Mouse (Mus musculus): Measurements from ENCODE around the gene Gm20388. TPM values are rescaled to one million over a fixed set of nuclear protein-coding genes. Genes with fewer than 3 reads are reported as not detected.

Gm20388 gene
- polyA plus RNA-seq, 1 experiment from 2014 or later, result not detected

- Histone ChIP-seq H3K36me3 (ENCODE audit: control insufficient read depth, insufficient read depth, low read length) (no peaks in the 10 kb centered on the region), H3K4me2 (ENCODE audit: low read depth, low read length) (no peak overlapping the region), H3K4me3 (ENCODE audit: low read length) (no peak overlapping the region), H3K4me1 (replicated peaks; ENCODE audit: control insufficient read depth, insufficient read depth, low read length) (no peaks in the 10 kb centered on the region), H3K27ac (ENCODE audit: low read length) (no peak overlapping the region), H3K27me3 (ENCODE audit: control insufficient read depth, insufficient read depth, low read depth, low read length) (peaks cover 4% of the 10 kb centered on the region; the same call in 1 of the 2 replicates), H3K9ac (ENCODE audit: low read length) (no peak overlapping the region), H3K9me3 (ENCODE audit: control insufficient read depth, low read length) (no peaks in the 10 kb centered on the region)
- ATAC-seq (ENCODE audit: low read depth), result no peak
- 61% methylated on average over 8 of the region's 8 CpGs for WGBS
Measured at GRCm38 (mm10) chr8:122692152-122692551, 2781.5 kb downstream of the Gm20388 start.

DNA sequence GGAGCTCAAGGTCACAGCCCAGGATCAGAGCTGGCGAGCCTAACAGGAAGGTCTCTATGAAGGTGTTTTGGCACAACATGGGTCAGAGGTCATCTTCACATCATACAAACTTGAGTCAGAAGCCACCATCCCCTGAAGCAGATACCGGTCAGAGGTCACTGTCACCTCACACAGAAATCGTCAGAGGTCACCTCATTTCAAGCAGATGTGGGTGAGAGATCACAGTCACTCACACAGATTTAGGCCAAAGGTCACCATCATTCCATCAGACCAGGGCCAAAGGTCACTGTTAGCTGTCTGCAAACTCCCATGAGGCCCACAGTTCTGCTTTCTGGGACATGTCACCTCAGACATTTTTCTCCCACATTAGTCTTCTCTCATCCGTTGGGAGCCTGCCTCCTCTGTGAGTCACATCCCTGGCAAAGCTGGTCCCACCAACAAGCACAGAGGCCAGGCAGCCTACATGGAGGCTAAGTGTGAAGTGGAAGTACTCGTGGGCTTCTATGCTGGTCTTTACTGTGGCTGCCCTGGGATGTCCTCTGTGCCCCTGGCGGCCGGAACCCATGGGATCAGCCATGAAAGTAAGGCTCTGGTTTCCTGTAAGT is 2784.9 kb downstream of the Gm20388 start:
- H3K9ac ChIP-seq (ENCODE audit: low read length), result no peak overlapping the region
- H3K27ac ChIP-seq (ENCODE audit: low read length), result no peak overlapping the region
- H3K4me3 ChIP-seq (ENCODE audit: low read length), result no peak overlapping the region
- no peaks in the 10 kb centered on the region for H3K36me3 ChIP-seq (ENCODE audit: control insufficient read depth, insufficient read depth, low read length)
- H3K4me2 ChIP-seq (ENCODE audit: low read depth, low read length), result no peak overlapping the region
- H3K9me3 ChIP-seq (ENCODE audit: control insufficient read depth, low read length), result no peaks in the 10 kb centered on the region
- 60% methylated on average over 7 of the region's 7 CpGs for WGBS
- peaks cover 3% of the 10 kb centered on the region for H3K4me1 ChIP-seq (replicated peaks; ENCODE audit: control insufficient read depth, insufficient read depth, low read length)
- H3K27me3 ChIP-seq (ENCODE audit: control insufficient read depth, insufficient read depth, low read depth, low read length), result no peaks in the 10 kb centered on the region; the same call in 1 of the 2 replicates
- no peak for ATAC-seq (ENCODE audit: low read depth)

DNA sequence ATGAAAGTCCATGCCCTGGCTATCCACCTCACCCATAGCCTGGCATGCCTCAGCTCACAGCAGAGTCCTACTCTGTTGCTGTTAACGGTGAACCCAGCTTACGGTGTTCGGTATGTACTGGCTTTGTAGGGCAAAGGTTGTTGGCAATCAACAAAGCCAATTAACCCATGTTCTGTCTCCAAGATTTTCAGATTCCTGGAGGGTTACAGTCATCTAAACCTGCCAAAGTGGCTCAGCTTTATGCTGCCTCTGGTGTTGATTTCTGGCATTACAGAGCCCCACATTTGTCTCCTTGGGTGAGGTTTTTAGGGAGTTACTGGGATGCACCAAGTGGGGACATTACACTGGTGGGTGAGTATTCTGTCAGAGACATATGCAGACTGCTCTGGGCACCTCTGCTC is 2786.5 kb downstream of the Gm20388 start:
- Histone ChIP-seq H3K4me2 (ENCODE audit: low read depth, low read length) (no peak overlapping the region), H3K36me3 (ENCODE audit: control insufficient read depth, insufficient read depth, low read length) (no peaks in the 10 kb centered on the region), H3K9me3 (ENCODE audit: control insufficient read depth, low read length) (no peaks in the 10 kb centered on the region), H3K9ac (ENCODE audit: low read length) (no peak overlapping the region), H3K27me3 (ENCODE audit: control insufficient read depth, insufficient read depth, low read depth, low read length) (no peaks in the 10 kb centered on the region), H3K4me3 (ENCODE audit: low read length) (no peak overlapping the region), H3K27ac (ENCODE audit: low read length) (no peak overlapping the region), H3K4me1 (replicated peaks; ENCODE audit: control insufficient read depth, insufficient read depth, low read length) (peaks cover 3% of the 10 kb centered on the region)
- ATAC-seq (ENCODE audit: low read depth), result no peak
- 69% methylated on average over 3 of the region's 3 CpGs for WGBS

- Histone ChIP-seq H3K4me3 (ENCODE audit: low read length) (no peak overlapping the region), H3K9ac (ENCODE audit: low read length) (no peak overlapping the region), H3K4me1 (replicated peaks; ENCODE audit: control insufficient read depth, insufficient read depth, low read length) (peaks cover 3% of the 10 kb centered on the region), H3K36me3 (ENCODE audit: control insufficient read depth, insufficient read depth, low read length) (no peaks in the 10 kb centered on the region), H3K4me2 (ENCODE audit: low read depth, low read length) (no peak overlapping the region), H3K27me3 (ENCODE audit: control insufficient read depth, insufficient read depth, low read depth, low read length) (no peaks in the 10 kb centered on the region), H3K9me3 (ENCODE audit: control insufficient read depth, low read length) (no peaks in the 10 kb centered on the region), H3K27ac (ENCODE audit: low read length) (no peak overlapping the region)
- 71% methylated on average over 6 of the region's 6 CpGs for WGBS
- no peak for ATAC-seq (ENCODE audit: low read depth)
Measured at GRCm38 (mm10) chr8:122697586-122697985, 2786.9 kb downstream of the Gm20388 start.

GRCm38 (mm10) chr8:122698254-122698768 is 2787.7 kb downstream of the Gm20388 start:
- Histone ChIP-seq H3K27me3 (ENCODE audit: control insufficient read depth, insufficient read depth, low read depth, low read length) (no peaks in the 10 kb centered on the region), H3K9ac (ENCODE audit: low read length) (no peak overlapping the region)

GRCm38 (mm10) chr8:122699005-122699492 is 2788.4 kb downstream of the Gm20388 start, which contains the start of gene Cbfa2t3:
Cbfa2t3 (minus strand) TSS chr8:122699109.
- H3K9ac ChIP-seq (ENCODE audit: low read length), result 0 out of 2 replicates have a peak within 1 kb of the TSS, but pooled peaks have one; percentile 40
- 28% methylated on average over 13 of the region's 13 CpGs for WGBS
- H3K36me3 ChIP-seq (ENCODE audit: control insufficient read depth, insufficient read depth, low read length), result no peaks in the 10 kb centered on the region
- peak; percentile 77 for ATAC-seq (ENCODE audit: low read depth)
- 0 out of 2 replicates have a peak within 1 kb of the TSS, but pooled peaks have one; percentile 17 for H3K4me3 ChIP-seq (ENCODE audit: low read length)
- 0 out of 2 replicates have a peak within 1 kb of the TSS, but pooled peaks have one; percentile 6 for H3K4me2 ChIP-seq (ENCODE audit: low read depth, low read length)
- H3K9me3 ChIP-seq (ENCODE audit: control insufficient read depth, low read length), result no peaks in the 10 kb centered on the region
- peaks cover 3% of the 10 kb centered on the region for H3K4me1 ChIP-seq (replicated peaks; ENCODE audit: control insufficient read depth, insufficient read depth, low read length)
- H3K27ac ChIP-seq (ENCODE audit: low read length), result no peak within 1 kb of the TSS
- no peaks in the 10 kb centered on the region for H3K27me3 ChIP-seq (ENCODE audit: control insufficient read depth, insufficient read depth, low read depth, low read length)

More at GRCm38 (mm10) chr8:122698254-122698768, 2787.7 kb downstream of the Gm20388 start:
- Histone ChIP-seq H3K4me3 (ENCODE audit: low read length) (no peak overlapping the region), H3K27ac (ENCODE audit: low read length) (no peak overlapping the region), H3K4me1 (replicated peaks; ENCODE audit: control insufficient read depth, insufficient read depth, low read length) (peaks cover 3% of the 10 kb centered on the region), H3K4me2 (ENCODE audit: low read depth, low read length) (no peak overlapping the region), H3K36me3 (ENCODE audit: control insufficient read depth, insufficient read depth, low read length) (no peaks in the 10 kb centered on the region), H3K9me3 (ENCODE audit: control insufficient read depth, low read length) (no peaks in the 10 kb centered on the region)
- ATAC-seq (ENCODE audit: low read depth), result no peak
- WGBS, result 49% methylated on average over 5 of the region's 5 CpGs

- Histone ChIP-seq H3K4me3 (ENCODE audit: low read length) (no peak overlapping the region), H3K4me1 (replicated peaks; ENCODE audit: control insufficient read depth, insufficient read depth, low read length) (peaks cover 3% of the 10 kb centered on the region), H3K9ac (ENCODE audit: low read length) (no peak overlapping the region), H3K27me3 (ENCODE audit: control insufficient read depth, insufficient read depth, low read depth, low read length) (no peaks in the 10 kb centered on the region), H3K27ac (ENCODE audit: low read length) (no peak overlapping the region), H3K9me3 (ENCODE audit: control insufficient read depth, low read length) (no peaks in the 10 kb centered on the region), H3K4me2 (ENCODE audit: low read depth, low read length) (no peak overlapping the region), H3K36me3 (ENCODE audit: control insufficient read depth, insufficient read depth, low read length) (no peaks in the 10 kb centered on the region)
- 46% methylated on average over 13 of the region's 13 CpGs for WGBS
- no peak for ATAC-seq (ENCODE audit: low read depth)
Measured at GRCm38 (mm10) chr8:122700628-122701027, 2790.0 kb downstream of the Gm20388 start.

DNA sequence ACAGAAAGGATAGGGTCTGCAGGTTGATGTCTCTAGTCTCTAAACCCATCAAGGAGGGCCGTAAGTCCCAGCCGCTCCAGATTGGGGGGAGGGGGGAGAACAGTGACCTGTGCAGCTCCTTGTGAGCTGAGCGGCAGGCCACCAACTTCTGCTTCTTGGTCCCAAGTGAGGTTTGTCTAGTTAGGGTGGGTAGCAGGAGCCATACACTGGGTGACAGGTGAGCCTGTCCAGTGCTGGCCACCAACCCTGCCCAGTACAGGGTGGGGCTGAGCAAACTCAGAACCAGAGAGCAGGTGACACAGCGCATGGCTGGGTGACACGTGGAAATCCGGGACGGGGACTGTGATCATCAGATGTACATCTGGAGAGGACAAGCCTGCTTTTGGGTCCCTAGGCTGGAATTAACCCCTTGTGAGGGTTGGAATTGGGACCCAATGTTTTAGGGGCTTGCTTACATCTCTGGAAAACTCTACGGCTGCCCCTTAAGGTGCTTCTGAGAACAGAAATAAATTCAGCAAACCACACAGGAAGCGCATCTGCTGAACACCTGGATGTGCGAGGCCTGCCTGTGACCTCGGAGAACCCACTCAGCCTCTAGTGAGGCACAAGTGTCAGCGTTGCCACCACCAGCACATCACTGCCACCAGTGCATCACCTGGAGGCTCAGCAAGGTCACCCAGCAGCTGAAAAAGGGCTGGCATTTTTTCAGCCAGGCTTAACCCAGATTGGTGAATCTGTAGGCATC is 2791.0 kb downstream of the Gm20388 start:
- 69% methylated on average over 12 of the region's 12 CpGs for WGBS
- no peak overlapping the region for H3K27ac ChIP-seq (ENCODE audit: low read length)
- no peak overlapping the region for H3K9ac ChIP-seq (ENCODE audit: low read length)
- H3K36me3 ChIP-seq (ENCODE audit: control insufficient read depth, insufficient read depth, low read length), result no peaks in the 10 kb centered on the region
- H3K4me2 ChIP-seq (ENCODE audit: low read depth, low read length), result no peak overlapping the region
- H3K4me1 ChIP-seq (replicated peaks; ENCODE audit: control insufficient read depth, insufficient read depth, low read length), result peaks cover 3% of the 10 kb centered on the region
- no peaks in the 10 kb centered on the region for H3K9me3 ChIP-seq (ENCODE audit: control insufficient read depth, low read length)
- H3K27me3 ChIP-seq (ENCODE audit: control insufficient read depth, insufficient read depth, low read depth, low read length), result no peaks in the 10 kb centered on the region
- no peak overlapping the region for H3K4me3 ChIP-seq (ENCODE audit: low read length)
- ATAC-seq (ENCODE audit: low read depth), result no peak

GRCm38 (mm10) chr8:122702301-122702941 is 2791.8 kb downstream of the Gm20388 start:
- H3K27ac ChIP-seq (ENCODE audit: low read length), result no peak overlapping the region
- 34% methylated on average over 10 of the region's 10 CpGs for WGBS
- H3K9me3 ChIP-seq (ENCODE audit: control insufficient read depth, low read length), result no peaks in the 10 kb centered on the region
- H3K27me3 ChIP-seq (ENCODE audit: control insufficient read depth, insufficient read depth, low read depth, low read length), result no peaks in the 10 kb centered on the region
- no peaks in the 10 kb centered on the region for H3K36me3 ChIP-seq (ENCODE audit: control insufficient read depth, insufficient read depth, low read length)
- no peak overlapping the region for H3K9ac ChIP-seq (ENCODE audit: low read length)
- H3K4me2 ChIP-seq (ENCODE audit: low read depth, low read length), result no peak overlapping the region
- ATAC-seq (ENCODE audit: low read depth), result no peak
- no peak overlapping the region for H3K4me3 ChIP-seq (ENCODE audit: low read length)
- H3K4me1 ChIP-seq (replicated peaks; ENCODE audit: control insufficient read depth, insufficient read depth, low read length), result peaks cover 3% of the 10 kb centered on the region
